Mouse (Mus musculus): ENCODE data around the gene Tent5c. TPM values are rescaled to one million over a fixed set of nuclear protein-coding genes. Genes with fewer than 3 reads are reported as not detected.

Gene Tent5c
- 79.0 TPM for polyA plus RNA-seq (2015; fragmentation: Illumina TruSeq; extraction: RNeasy Lipid Tissue Mini Kit (QIAGEN cat#74804); ENCODE audit: insufficient read depth, low replicate concordance)

DNA sequence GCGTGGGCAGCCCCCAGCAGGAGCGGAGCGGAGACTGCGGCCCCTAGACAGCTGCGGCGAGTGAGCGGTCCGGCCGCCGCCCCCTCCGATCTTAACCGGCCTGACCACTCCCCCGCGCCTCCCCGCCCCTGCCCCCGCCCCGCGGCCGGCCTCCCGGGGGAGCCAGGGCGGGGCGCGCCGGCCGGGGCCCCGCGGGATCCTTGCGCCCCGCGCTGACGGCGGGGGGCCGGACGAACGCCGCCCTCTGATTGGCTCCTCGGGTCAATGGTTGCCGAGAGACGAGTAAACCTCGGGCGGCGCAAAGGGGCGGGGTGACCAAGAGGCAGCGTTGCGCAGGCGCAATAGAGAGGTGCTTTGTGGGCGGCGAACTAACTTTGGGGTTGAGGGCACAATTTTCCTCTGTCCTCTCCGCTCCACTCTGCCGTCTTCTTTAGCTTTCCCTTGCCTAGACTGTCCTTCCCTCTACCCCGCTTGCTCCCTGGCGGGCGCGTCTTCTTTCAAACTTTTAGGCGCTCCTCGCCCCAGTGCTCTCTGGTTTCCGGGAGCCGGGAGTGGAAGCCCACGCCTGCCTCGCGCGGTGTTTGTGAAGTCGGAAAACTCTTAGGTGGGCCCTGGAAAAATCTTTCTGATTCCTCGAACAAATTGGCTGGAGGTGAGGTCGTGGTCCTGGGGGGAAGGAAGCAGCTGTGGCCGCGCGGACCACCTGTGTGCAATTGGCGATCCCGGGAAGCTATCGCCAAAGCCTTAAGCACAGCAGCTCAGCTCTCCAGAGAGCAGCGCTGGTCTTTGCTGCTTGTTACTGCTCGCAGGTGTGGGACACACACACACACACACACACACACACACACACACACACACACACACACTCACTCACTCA, at the start of gene Tent5c:
Gene Tent5c, minus strand, starts transcription at position 192 of the 877 bp plus-strand sequence.

Other genes with a start within 250 kb of the Tent5c start
- 36.1 TPM for gene Man1a2, start 196.2 kb upstream of the Tent5c start, polyA plus RNA-seq (2015; fragmentation: Illumina TruSeq; extraction: RNeasy Lipid Tissue Mini Kit (QIAGEN cat#74804); ENCODE audit: insufficient read depth, low replicate concordance)